In genomic region chr2:159703100-159703499, GRCm38 (mm10) we compare ENCODE assay signal across 25 mouse cellular contexts.
DNase-seq lines count a peak whose midpoint lies in the region; ATAC-seq and TF ChIP-seq lines count a peak whose summit lies in the region.
"Had no signal": no experiment of that assay in that cellular context is flagged by ENCODE, and none has a peak within 500 bp of the region (broad histone marks: within the 10 kb centered on the region; RNA-seq: fewer than 3 reads in every experiment).

No protein-coding gene starts in this region.

- no peak overlapping the region for H3K27ac ChIP-seq in gastrocnemius, adult 2 months
- H3K27ac ChIP-seq in heart, adult 2 months = no peak overlapping the region
- no peak overlapping the region for H3K27ac ChIP-seq in lung, embryonic 15.5 days
- H3K27ac ChIP-seq: embryonic facial prominence, embryonic 15.5 days; forebrain, embryonic 10.5 days; heart, embryonic 15.5 days; hindbrain, embryonic 12.5 days had no signal

- no peaks in the 10 kb centered on the region for H3K36me3 ChIP-seq in heart, adult 2 months (ENCODE audit: control insufficient read depth, insufficient read depth, low read length)
- H3K36me3 ChIP-seq in lung, embryonic 15.5 days = no peaks in the 10 kb centered on the region
- H3K36me3 ChIP-seq: embryonic facial prominence, embryonic 15.5 days; forebrain, embryonic 10.5 days; G1E; heart, embryonic 15.5 days; hindbrain, embryonic 12.5 days had no signal

- no peak for TF ChIP-seq CTCF in gastrocnemius, adult 2 months (IDR thresholded peaks at IDR 0.05)
- no peak for TF ChIP-seq CTCF in heart, adult 2 months (IDR thresholded peaks at IDR 0.05)

- no peaks in the 10 kb centered on the region for H3K4me1 ChIP-seq in heart, adult 2 months (ENCODE audit: control insufficient read depth, insufficient read depth, low read length)
- H3K4me1 ChIP-seq in lung, embryonic 15.5 days = no peaks in the 10 kb centered on the region
- H3K4me1 ChIP-seq: embryonic facial prominence, embryonic 15.5 days; forebrain, embryonic 10.5 days; heart, embryonic 15.5 days; hindbrain, embryonic 12.5 days had no signal

- intact Hi-C loops in gastrocnemius, adult 2 months (cut with DNase I) = no loop called here
- intact Hi-C loops in heart, adult 2 months (cut with DNase I) = loop anchor here (10.0 kb wide), 1 partner anchor 752 kb away; no protein-coding TSS in a partner anchor
- intact Hi-C loops in heart, postnatal 14 days (cut with DNase I) = no loop called here

- DNase-seq in gastrocnemius, adult 2 months = peak; percentile 56
- DNase-seq in gastrocnemius, adult 18-20 months (ENCODE audit: low spot score) = no peak
- peak; percentile 28 to 30 for DNase-seq in heart, adult 2 months
- no peak for DNase-seq in heart, postnatal 14 days
- no peak for DNase-seq in lung, adult 18-20 months
- DNase-seq in lung, postnatal 14 days = peak; percentile 15
- DNase-seq in cerebellum, adult 18-20 months = no peak
- DNase-seq: adrenal gland, adult 8-10 months; adrenal gland, postnatal 36 days; B cell, adult 2 months; cerebellum, adult 8-10 months; cerebellum, postnatal 14 days; embryo, embryonic 11 days; gastrocnemius, postnatal 14 days had no signal

- no peak for TF ChIP-seq POLR2A in heart, adult 2 months (IDR thresholded peaks at IDR 0.05; ENCODE audit: insufficient read depth, low read depth, low read length)

- WGBS in heart, adult 2 months = 42% methylated on average over 3 of the region's 3 CpGs
- WGBS in lung, embryonic 15.5 days = 40% methylated on average over 3 of the region's 3 CpGs

- no peaks in the 10 kb centered on the region for H3K79me2 ChIP-seq in heart, adult 2 months (replicated peaks; ENCODE audit: control insufficient read depth, insufficient read depth, low read length)

- no peaks in the 10 kb centered on the region for H3K9me3 ChIP-seq in lung, embryonic 15.5 days
- H3K9me3 ChIP-seq: heart, embryonic 15.5 days; hindbrain, embryonic 12.5 days had no signal

- H3K27me3 ChIP-seq in heart, adult 2 months (ENCODE audit: control insufficient read depth, insufficient read depth, low read length) = no peaks in the 10 kb centered on the region
- H3K27me3 ChIP-seq in lung, embryonic 15.5 days = no peaks in the 10 kb centered on the region
- H3K27me3 ChIP-seq: embryonic facial prominence, embryonic 15.5 days; heart, embryonic 15.5 days; hindbrain, embryonic 12.5 days had no signal

- peak; percentile 42; the same call in 1 of the 2 replicates for ATAC-seq in lung, embryonic 15.5 days (ENCODE audit: borderline replicate concordance, extremely low read depth, low FRiP score, low TSS enrichment)
- ATAC-seq: CD4-positive, CD25-positive, alpha-beta regulatory T cell, adult 4 months; forebrain, embryonic 14.5 days; hindbrain, embryonic 16.5 days; inflammation-experienced regulatory T-cells, adult 6 months had no signal

- no peak overlapping the region for H3K4me3 ChIP-seq in gastrocnemius, adult 2 months
- H3K4me3 ChIP-seq in heart, adult 2 months = no peak overlapping the region
- H3K4me3 ChIP-seq in lung, embryonic 15.5 days = no peak overlapping the region
- H3K4me3 ChIP-seq: embryonic facial prominence, embryonic 15.5 days; erythroblast, embryonic 14.5 days; forebrain, embryonic 10.5 days; heart, embryonic 15.5 days; hindbrain, embryonic 12.5 days had no signal

- H3K4me2 ChIP-seq in lung, embryonic 15.5 days = no peak overlapping the region
- H3K4me2 ChIP-seq: embryonic facial prominence, embryonic 15.5 days; heart, embryonic 15.5 days; hindbrain, embryonic 12.5 days had no signal

- no peak overlapping the region for H3K9ac ChIP-seq in heart, adult 2 months (ENCODE audit: low read depth, low read length)
- no peak overlapping the region for H3K9ac ChIP-seq in lung, embryonic 15.5 days
- H3K9ac ChIP-seq: embryonic facial prominence, embryonic 15.5 days; heart, embryonic 15.5 days; hindbrain, embryonic 12.5 days had no signal

- TF ChIP-seq EP300 in heart, adult 2 months (IDR thresholded peaks at IDR 0.05; ENCODE audit: insufficient read depth, low read depth, low read length) = no peak

Comparison
In these comparisons a context has a peak if more than half of its experiments do, and no peak if none do; other contexts are left out.
1. DNase-seq: peak in gastrocnemius, adult 2 months (single experiment), heart, adult 2 months (2 of 2) and lung, postnatal 14 days (single experiment); none in gastrocnemius, adult 18-20 months (single experiment), heart, postnatal 14 days (0 of 2), lung, adult 18-20 months (0 of 2) and cerebellum, adult 18-20 months (0 of 2).